8 mouse cellular contexts compared by ENCODE assay signal in the genomic region with DNA sequence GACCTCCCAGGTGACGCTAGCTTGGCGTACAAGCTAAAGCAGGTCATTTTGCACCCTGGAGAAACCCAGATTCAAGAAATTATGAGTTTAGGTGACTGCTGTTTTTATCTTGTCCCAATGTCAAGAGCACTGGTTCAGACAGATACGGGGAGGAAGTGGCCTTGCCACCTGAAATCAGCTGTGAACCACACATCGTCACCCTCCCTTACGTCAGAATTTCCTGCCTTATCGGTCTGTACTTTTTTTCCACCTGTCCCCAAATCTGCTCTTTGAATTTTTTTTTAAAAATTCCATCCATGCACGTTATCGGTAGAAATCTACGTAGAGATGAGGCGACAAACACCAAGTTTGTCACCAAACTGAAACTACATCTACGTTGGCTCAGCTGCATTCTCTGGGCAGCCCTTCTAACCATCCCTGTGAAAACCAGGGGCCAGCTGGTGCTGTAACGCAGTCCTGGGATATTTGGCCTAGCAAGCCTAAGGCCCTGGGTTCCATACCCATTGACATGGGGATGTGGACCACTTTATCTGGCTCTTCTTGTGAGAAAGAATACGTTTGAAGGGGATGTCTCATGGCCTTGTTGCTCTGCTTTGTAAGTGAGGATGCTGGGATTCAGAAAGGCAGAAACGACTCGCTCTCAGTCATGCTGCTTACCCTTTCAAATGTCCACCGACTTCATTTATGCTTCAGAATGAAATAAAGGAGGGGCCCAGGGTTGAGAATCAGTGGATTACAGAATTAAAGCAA. TPM values are rescaled to one million over a fixed set of nuclear protein-coding genes. Genes with fewer than 3 reads are reported as not detected.
DNase-seq lines count a peak whose midpoint lies in the region; ATAC-seq and TF ChIP-seq lines count a peak whose summit lies in the region.

No protein-coding gene starts in this region.

- DNase-seq in lung, adult 18-20 months = peak; percentile 15 to 34
- DNase-seq in lung, postnatal 4 days = no peak
- peak; percentile 38 for DNase-seq in embryo, embryonic 9.5 days (ENCODE audit: extremely low spot score)
- no peak for DNase-seq in right cerebral cortex, postnatal 10 days (ENCODE audit: low spot score in 2 of 2)
- DNase-seq in left cerebral cortex, adult 11 months (ENCODE audit: low spot score) = no peak
- no peak for DNase-seq in right cerebral cortex, postnatal 4 days

- no peak overlapping the region for H3K27ac ChIP-seq in intestine, postnatal 0 days (ENCODE audit: low read depth, low read length)

- no peaks in the 10 kb centered on the region for H3K79me2 ChIP-seq in myocyte (ENCODE audit: control insufficient read depth, insufficient read depth)

- WGBS in intestine, postnatal 0 days = 51% methylated on average over 16 of the region's 16 CpGs

- H3K4me3 ChIP-seq in intestine, postnatal 0 days (ENCODE audit: low read depth, low read length) = no peak overlapping the region
- peak overlapping the region; percentile 67 for H3K4me3 ChIP-seq in myocyte

- no peak for TF ChIP-seq CTCF in intestine, postnatal 0 days (IDR thresholded peaks at IDR 0.05; ENCODE audit: low read depth)

- no peak for ATAC-seq in intestine, postnatal 0 days

- H3K4me2 ChIP-seq in intestine, postnatal 0 days (replicated peaks; ENCODE audit: low read depth) = peak overlapping the region; percentile 98
- H3K4me2 ChIP-seq in myocyte (ENCODE audit: low read depth) = peak overlapping the region; percentile 83

- peaks cover 10% of the 10 kb centered on the region; the same call in 1 of the 2 replicates for H3K4me1 ChIP-seq in intestine, postnatal 0 days (replicated peaks; ENCODE audit: control insufficient read depth, insufficient read depth, low read length)

- no peak overlapping the region for H3ac ChIP-seq in myocyte (ENCODE audit: control insufficient read depth, insufficient read length)

- 0 out of 2 replicates have a peak overlapping the region, but pooled peaks have one; percentile 68 for H3K9ac ChIP-seq in intestine, postnatal 0 days (ENCODE audit: low read depth, low read length)

- TF ChIP-seq POLR2A in myocyte (IDR thresholded peaks at IDR 0.05; ENCODE audit: insufficient read length, low read depth) = no peak

- H3K27me3 ChIP-seq in intestine, postnatal 0 days (replicated peaks; ENCODE audit: control insufficient read depth, insufficient read depth, low read length) = no peaks in the 10 kb centered on the region
- H3K27me3 ChIP-seq in myocyte (ENCODE audit: control insufficient read depth, insufficient read depth, insufficient read length) = no peaks in the 10 kb centered on the region

- no peaks in the 10 kb centered on the region for H3K9me3 ChIP-seq in intestine, postnatal 0 days (ENCODE audit: control insufficient read depth)

- no peaks in the 10 kb centered on the region for H3K36me3 ChIP-seq in intestine, postnatal 0 days (ENCODE audit: control insufficient read depth, insufficient read depth)
- H3K36me3 ChIP-seq in myocyte (ENCODE audit: control insufficient read depth, insufficient read depth) = no peaks in the 10 kb centered on the region

TF ChIP-seq in myocyte, 11 proteins besides CTCF, POLR2A, EP300 and RAD21:
- TF ChIP-seq MYOG (IDR thresholded peaks at IDR 0.05; ENCODE audit: control insufficient read depth in 1 of 3, insufficient read depth in 1 of 3, insufficient read length in 2 of 3, low read depth in 2 of 3) = peak in 1 of 3 experiments; percentile 9
- TF ChIP-seq POLR2AphosphoS2 (IDR thresholded peaks at IDR 0.05; ENCODE audit: insufficient read length, low read depth) = no peak

RNA-seq across cellular contexts. Expression of a gene that starts 1.0 kb away (rescaled TPM):
- 7.6 and 8.6 TPM in 2 replicates for polyA plus RNA-seq in intestine, postnatal 0 days (2015; fragmentation: Nextera tagmentation; extraction: Ambion mirVana)
- 10.1 TPM for polyA plus RNA-seq in myocyte (2012; fragmentation: generic; extraction: Trizol)

RNA-seq across cellular contexts. Expression of a gene that starts 24.3 kb away (rescaled TPM):
- polyA plus RNA-seq in intestine, postnatal 0 days (2015; fragmentation: Nextera tagmentation; extraction: Ambion mirVana) = 36.8 and 42.5 TPM in 2 replicates
- 36.7 TPM for polyA plus RNA-seq in myocyte (2012; fragmentation: generic; extraction: Trizol)

RNA-seq across cellular contexts. Expression of a gene that starts 56.2 kb away (rescaled TPM):
- polyA plus RNA-seq in intestine, postnatal 0 days (2015; fragmentation: Nextera tagmentation; extraction: Ambion mirVana) = 0.43 TPM in 1 of 2 replicates, not detected in the other
- not detected for polyA plus RNA-seq in myocyte (2012; fragmentation: generic; extraction: Trizol)

Comparison
In these comparisons a context has a peak if more than half of its experiments do, and no peak if none do; other contexts are left out.
1. DNase-seq: peak in lung, adult 18-20 months (2 of 2) and embryo, embryonic 9.5 days (single experiment); none in lung, postnatal 4 days (0 of 2), right cerebral cortex, postnatal 10 days (0 of 2), left cerebral cortex, adult 11 months (single experiment) and right cerebral cortex, postnatal 4 days (single experiment).